Mouse (Mus musculus) olfactory bulb, adult 2 months (tissue): ENCODE measurements at regions not wholly inside any gene's neighbourhood (a gene's known extent, or its start where the extent isn't known, plus 50 kb on each side); places are given as distances from the start of the nearest gene placed in this dataset.

Source experiments
- CTCF ChIP-seq: fragments of 200-500 bp; IDR thresholded peaks from 2 replicates; pipeline ENCODE4 v1.5.1; 2012; ENCODE audit warnings: low read depth, mild to moderate bottlenecking, low read length, moderate library complexity; ENCODE audit not compliant: insufficient read depth
- POLR2A ChIP-seq: fragments of 200-500 bp; IDR thresholded peaks from 2 replicates; pipeline ENCODE4 v1.6.1; 2012; ENCODE audit warnings: mild to moderate bottlenecking, low read depth, low read length, moderate library complexity; ENCODE audit not compliant: insufficient read depth

DNA sequence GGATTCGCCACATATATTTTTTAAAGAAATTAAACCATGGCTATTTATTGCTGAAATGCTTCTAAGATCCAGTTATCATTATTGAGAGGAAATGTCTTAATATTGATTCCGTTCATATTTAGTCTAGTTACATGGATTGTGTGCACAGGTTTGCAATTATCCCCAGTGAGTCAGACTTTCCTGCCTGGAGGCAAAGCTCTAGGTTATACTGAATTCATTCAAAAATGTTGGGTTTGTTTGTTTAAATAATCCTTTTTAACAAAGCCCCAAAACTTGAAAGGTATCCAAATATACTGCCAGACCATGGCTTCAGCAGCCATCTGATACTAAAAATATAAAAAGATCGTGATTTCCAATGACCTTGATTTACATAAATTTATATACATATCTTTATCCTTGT, 122.5 kb downstream of the 1700020N01Rik start:
- TF ChIP-seq POLR2A (no peak), CTCF (no peak)
